Mouse (Mus musculus): ENCODE results near the gene Nav3.

Nav3 gene

DNA sequence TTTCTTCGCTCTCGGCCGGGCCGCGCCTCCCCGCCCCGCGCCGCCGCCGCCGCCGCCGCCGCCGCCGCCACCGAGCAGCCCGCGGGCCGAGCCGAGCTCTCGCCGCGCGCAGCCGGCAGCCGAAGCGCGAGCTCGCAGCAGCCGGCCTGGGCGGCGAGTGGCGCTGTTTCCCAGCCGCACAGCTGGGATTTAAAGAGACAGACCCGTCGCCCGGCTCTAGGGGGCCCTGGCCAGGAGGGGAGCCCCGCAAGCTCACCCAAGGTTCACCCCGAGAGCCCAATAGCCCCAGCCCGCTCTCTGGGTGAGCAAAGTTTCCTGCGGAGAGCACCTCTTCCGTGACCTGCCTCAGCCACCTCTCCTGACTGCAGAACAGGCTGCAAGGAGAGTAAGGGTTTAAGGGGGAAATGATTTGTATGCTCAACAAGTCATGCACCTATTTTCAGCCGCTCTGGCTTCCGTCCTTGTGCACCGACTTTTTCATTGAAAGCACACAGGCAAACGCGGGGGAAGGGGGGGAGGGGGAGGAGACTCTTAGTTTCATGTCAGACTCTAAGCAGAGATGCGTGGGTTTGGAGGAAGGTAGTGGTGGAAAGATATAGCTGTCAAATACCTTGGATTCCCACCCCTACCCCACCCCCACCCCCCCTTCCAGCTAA lies at the start of gene Nav3:
Gene Nav3 (minus strand): TSS at position 367 of the 656 bp plus-strand sequence.
- peak; percentile 82 for DNase-seq (ENCODE audit: low read depth, low spot score)

DNA sequence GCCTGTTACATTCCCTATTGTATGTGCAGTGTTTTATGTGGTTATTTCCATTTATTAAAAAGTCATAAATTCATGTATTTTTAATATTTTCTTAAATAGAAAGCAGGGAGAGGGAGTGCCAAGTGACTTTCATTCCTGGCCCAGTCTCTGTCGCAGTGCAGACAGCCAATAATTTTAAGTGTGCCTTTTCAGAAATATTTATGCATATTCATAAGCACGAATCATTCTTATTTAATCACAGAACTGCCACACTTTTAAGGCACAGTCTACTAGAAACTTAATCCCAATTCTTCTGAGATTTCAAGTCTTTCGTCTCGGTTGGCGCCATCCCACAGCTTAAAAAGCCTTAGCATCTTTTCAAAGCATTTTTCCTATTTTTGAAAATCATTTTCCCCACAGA lies 29.3 kb upstream of the Nav3 start:
- no peak for DNase-seq (ENCODE audit: low read depth, low spot score)

GRCm38 (mm10) chr10:110484822-110485221 lies 28.8 kb upstream of the Nav3 start:
- DNase-seq (ENCODE audit: low read depth, low spot score): no peak

GRCm38 (mm10) chr10:110479189-110479588 lies 23.2 kb upstream of the Nav3 start:
- DNase-seq (ENCODE audit: low read depth, low spot score): no peak

GRCm38 (mm10) chr10:110477689-110478314 lies 21.8 kb upstream of the Nav3 start:
- peak; percentile 12 for DNase-seq (ENCODE audit: low read depth, low spot score)

GRCm38 (mm10) chr10:110474107-110474506 lies 18.1 kb upstream of the Nav3 start:
- DNase-seq (ENCODE audit: low read depth, low spot score): no peak

GRCm38 (mm10) chr10:110469445-110469844 lies 13.4 kb upstream of the Nav3 start:
- no peak for DNase-seq (ENCODE audit: low read depth, low spot score)

GRCm38 (mm10) chr10:110455063-110455837 lies 754 bp downstream of the Nav3 start:
- DNase-seq (ENCODE audit: low read depth, low spot score): peak; percentile 22

DNA sequence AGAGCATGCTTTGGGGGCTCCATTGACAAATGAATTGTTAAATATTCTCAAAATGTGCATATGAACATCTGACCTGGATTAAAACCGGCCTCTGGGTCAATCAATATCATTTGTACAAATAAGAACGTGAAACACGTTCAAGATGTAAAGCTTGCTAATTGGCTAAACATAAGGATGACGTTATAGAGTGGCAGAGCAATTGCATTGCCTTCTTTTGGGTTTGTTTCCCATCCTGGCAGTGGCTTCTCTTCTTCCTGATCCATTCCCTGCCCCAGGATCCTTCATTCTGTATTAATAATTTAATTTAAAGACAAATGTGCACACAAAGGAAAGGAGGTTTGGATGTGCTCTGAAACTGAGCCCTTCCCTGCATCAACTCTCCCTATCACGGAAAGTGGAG lies 2.4 kb downstream of the Nav3 start:
- DNase-seq (ENCODE audit: low read depth, low spot score): no peak

- no peak for DNase-seq (ENCODE audit: low read depth, low spot score)
These were observed 15.6 kb downstream of the Nav3 start for GRCm38 (mm10) chr10:110440396-110440795.

DNA sequence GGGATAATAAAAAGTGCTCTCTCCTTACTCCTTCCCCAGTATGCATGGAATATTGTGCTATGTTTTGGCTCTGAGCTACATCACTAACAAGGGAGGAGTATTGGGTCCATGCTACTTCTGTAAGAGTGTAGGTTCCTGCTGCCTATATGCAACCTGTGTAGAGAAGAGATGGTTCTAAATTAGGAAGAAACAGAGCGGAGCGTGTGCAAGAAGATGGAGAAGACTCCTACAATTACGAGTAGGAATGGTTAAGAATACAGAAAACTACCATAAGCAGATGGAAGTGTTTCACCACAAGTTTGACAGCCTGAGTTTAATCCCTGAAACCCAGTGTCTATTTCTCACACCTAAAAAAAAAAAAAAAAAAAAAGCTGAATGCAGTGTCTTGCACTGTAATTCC lies 24.9 kb downstream of the Nav3 start:
- no peak for DNase-seq (ENCODE audit: low read depth, low spot score)

DNA sequence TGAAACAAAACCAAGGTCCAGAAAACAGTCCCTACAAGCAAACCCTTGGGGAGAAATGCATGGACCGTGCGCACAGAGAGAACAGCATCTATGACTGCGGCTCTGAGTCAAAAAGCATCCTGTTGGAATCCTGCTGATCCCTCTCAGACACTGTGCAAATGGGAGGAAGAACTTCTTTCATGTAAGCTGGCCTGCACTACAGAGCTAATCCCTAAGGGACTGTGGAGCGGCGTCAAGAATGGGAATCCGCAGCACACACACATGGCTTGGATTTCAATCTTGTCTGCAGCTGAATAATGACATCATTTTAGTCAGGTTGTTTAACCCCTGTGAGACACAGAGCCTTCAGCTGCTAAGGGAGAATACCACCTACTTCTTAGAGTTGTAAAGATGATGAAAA lies 26.4 kb downstream of the Nav3 start:
- peak; percentile 38 for DNase-seq (ENCODE audit: low read depth, low spot score)

GRCm38 (mm10) chr10:110429052-110429451 lies 27.0 kb downstream of the Nav3 start:
- no peak for DNase-seq (ENCODE audit: low read depth, low spot score)

GRCm38 (mm10) chr10:110421533-110421932 lies 34.5 kb downstream of the Nav3 start:
- no peak for DNase-seq (ENCODE audit: low read depth, low spot score)

GRCm38 (mm10) chr10:110417003-110417402 lies 39.0 kb downstream of the Nav3 start:
- peak; percentile 27 for DNase-seq (ENCODE audit: low read depth, low spot score)

DNA sequence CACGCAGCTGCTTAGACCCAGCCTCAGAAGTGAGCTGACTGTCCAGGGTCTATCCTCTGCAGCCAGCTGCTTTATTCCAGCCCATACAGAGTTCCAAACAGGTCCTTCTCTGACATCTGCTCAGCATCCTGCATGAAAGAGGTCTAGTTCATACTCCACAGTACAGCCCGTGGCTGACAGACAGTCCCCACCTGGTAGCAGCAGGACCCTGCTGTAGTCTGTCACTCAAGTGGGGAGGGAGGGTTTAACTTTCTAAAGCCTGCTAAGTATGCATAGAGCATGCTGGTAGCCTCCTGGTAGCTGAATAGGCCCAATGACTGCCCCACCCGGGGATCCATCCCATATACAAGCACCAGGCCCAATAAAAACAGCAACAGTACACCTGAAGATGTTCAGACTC lies 40.4 kb downstream of the Nav3 start:
- DNase-seq (ENCODE audit: low read depth, low spot score): no peak

DNA sequence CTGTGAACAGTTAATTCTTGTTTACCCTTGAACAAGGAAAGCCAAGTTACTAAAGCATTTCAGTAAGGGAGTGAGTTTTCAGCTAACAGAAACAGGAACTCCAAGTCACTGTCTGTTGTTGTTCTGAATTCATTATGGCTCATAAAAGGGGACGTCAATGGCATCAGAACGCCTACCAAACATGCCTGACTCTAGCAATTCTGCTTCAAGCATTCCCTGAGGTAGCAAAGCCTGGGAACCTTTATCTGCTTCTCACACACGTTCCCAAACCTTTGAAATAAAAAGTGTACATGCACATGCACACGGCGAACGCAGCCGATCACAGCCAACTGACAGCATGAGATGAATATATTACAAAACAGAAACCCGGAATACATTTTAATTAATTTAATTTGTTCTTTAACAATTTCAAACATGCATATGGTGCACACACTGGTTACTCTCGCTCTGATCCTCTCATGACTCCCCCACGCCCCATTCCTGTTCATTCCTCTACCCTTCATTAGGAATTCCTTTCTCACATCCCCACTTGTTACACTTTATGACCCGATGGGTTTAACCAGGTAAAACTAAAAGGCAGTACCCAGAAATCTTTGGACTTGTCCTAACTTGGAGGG lies 42.6 kb downstream of the Nav3 start:
- DNase-seq (ENCODE audit: low read depth, low spot score): no peak

DNA sequence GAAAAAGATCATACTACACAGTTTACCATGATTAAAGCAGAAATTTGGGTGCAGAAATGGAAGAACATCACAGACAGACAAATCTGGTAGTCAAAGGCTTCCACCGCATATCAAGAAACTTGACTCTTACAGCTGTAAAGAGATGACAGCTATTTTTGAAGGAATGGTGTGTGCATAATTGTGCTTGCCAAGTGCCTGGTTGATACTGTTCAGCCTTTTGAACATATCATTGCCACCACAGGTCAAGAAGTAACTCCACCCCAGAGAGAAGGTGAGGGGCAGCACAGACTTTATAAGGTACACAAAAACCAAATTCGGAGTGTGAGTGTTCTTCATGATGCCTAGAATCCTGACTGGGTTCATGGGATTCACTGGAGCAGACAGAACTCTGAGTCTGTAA lies 53.1 kb downstream of the Nav3 start:
- DNase-seq (ENCODE audit: low read depth, low spot score): no peak

GRCm38 (mm10) chr10:110400642-110401041 lies 55.4 kb downstream of the Nav3 start:
- no peak for DNase-seq (ENCODE audit: low read depth, low spot score)

DNA sequence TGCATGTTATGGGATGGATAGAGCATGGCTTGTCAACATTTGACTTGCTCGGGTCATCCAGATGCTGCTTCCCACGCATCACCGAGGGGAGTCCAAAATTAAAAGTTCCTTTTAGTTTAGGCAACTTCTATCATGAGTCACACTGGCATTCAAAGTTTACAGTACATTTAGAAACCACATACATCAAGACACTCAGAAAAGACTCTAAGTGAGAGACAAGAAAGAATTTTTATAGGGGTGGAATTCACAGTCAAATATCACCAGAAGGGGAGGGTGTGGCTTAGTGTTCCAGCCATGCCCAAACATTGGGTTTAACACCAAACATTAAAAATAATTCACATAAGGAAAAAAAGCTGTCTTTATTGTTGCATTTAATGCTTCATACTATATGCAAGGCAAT lies 57.4 kb downstream of the Nav3 start:
- DNase-seq (ENCODE audit: low read depth, low spot score): no peak

DNA sequence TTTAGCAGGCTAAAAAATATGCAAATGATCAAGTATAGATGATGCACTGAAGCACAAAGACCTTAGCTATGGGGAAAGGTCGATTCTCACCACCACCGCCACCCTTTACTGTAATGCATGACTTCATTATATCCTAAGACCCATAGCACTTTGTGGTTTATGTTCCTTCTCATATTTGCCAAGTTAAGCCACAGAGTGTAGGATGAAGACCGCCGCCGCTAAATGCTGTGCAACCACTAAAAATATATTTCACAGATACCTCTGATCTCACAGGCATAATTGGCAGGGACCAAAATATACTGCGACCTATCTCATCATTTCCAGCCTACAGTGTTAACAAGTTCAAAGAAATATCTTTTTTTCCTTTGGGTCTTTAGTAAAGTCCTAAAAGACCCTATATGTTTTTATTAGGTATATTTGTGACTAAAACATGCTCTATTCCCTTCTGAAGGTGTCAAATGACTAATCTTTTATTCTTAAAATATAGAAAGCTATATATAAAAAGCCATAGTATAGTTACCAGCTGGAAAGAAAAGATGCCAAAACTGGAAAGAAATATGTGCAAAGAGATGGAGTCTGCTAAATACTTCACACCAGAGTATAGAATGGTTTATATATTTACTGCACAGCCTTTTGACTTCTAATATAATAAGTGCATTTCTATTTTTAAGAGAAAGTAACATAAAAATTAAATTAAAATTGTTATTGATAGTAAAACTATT lies 69.4 kb downstream of the Nav3 start:
- DNase-seq (ENCODE audit: low read depth, low spot score): no peak
